In genomic region chr11:59629871-59630270, GRCm38 (mm10) we compare ENCODE assay signal across 21 mouse cellular contexts. TPM values are rescaled to one million over a fixed set of nuclear protein-coding genes. Genes with fewer than 3 reads are reported as not detected.
DNase-seq lines count a peak whose midpoint lies in the region; ATAC-seq and TF ChIP-seq lines count a peak whose summit lies in the region.
"Had no signal": no experiment of that assay in that cellular context is flagged by ENCODE, and none has a peak within 500 bp of the region (broad histone marks: within the 10 kb centered on the region; RNA-seq: fewer than 3 reads in every experiment).

No protein-coding gene starts in this region.

- no peak overlapping the region for H3K9ac ChIP-seq in intestine, embryonic 14.5 days (ENCODE audit: low read length)
- H3K9ac ChIP-seq in intestine, postnatal 0 days (ENCODE audit: low read depth, low read length) = no peak overlapping the region
- H3K9ac ChIP-seq in lung, embryonic 14.5 days = no peak overlapping the region
- H3K9ac ChIP-seq: forebrain, embryonic 15.5 days; liver, embryonic 12.5 days; midbrain, embryonic 15.5 days had no signal

- no peak for TF ChIP-seq CTCF in intestine, postnatal 0 days (IDR thresholded peaks at IDR 0.05; ENCODE audit: low read depth)
- TF ChIP-seq CTCF in lung, embryonic 14.5 days (IDR thresholded peaks at IDR 0.05; ENCODE audit: low read depth) = no peak
- TF ChIP-seq CTCF in brain, embryonic 14.5 days (IDR thresholded peaks at IDR 0.05; ENCODE audit: borderline replicate concordance, extremely low read depth, insufficient read depth, insufficient read length) = no peak

- no peaks in the 10 kb centered on the region for H3K9me3 ChIP-seq in intestine, embryonic 14.5 days (ENCODE audit: control insufficient read depth, low read length)
- no peaks in the 10 kb centered on the region for H3K9me3 ChIP-seq in intestine, postnatal 0 days (ENCODE audit: control insufficient read depth)
- H3K9me3 ChIP-seq in lung, embryonic 14.5 days (ENCODE audit: low read depth, low read length) = no peaks in the 10 kb centered on the region
- H3K9me3 ChIP-seq: forebrain, embryonic 15.5 days; liver, embryonic 12.5 days; midbrain, embryonic 15.5 days had no signal

- peak; percentile 50 for DNase-seq in intestine, embryonic 14.5 days (ENCODE audit: low spot score)
- DNase-seq in lung, embryonic 14.5 days = peak; percentile 61
- no peak for DNase-seq in lung, postnatal 14 days
- peak; percentile 30 for DNase-seq in NIH3T3 (ENCODE audit: low read depth)
- peak; percentile 32 for DNase-seq in brain, embryonic 14.5 days (ENCODE audit: low read depth)
- no peak for DNase-seq in adrenal gland, postnatal 36 days
- DNase-seq: cerebellum, adult 9-10 months; layer of hippocampus, postnatal 36 days had no signal

- TF ChIP-seq POLR2A in brain, embryonic 14.5 days (IDR thresholded peaks at IDR 0.05; ENCODE audit: borderline replicate concordance, extremely low read depth, insufficient read depth, insufficient read length, poor library complexity, severe bottlenecking) = no peak

- H3K4me2 ChIP-seq in intestine, embryonic 14.5 days (ENCODE audit: low read length) = no peak overlapping the region
- H3K4me2 ChIP-seq in intestine, postnatal 0 days (replicated peaks; ENCODE audit: low read depth) = no peak overlapping the region
- no peak overlapping the region for H3K4me2 ChIP-seq in lung, embryonic 14.5 days
- H3K4me2 ChIP-seq: forebrain, embryonic 15.5 days; heart, embryonic 11.5 days; liver, embryonic 12.5 days; midbrain, embryonic 15.5 days had no signal

- 64% methylated on average over 5 of the region's 5 CpGs for WGBS in intestine, embryonic 14.5 days
- WGBS in intestine, postnatal 0 days = 65% methylated on average over 5 of the region's 5 CpGs
- 61% methylated on average over 5 of the region's 5 CpGs for WGBS in lung, embryonic 14.5 days

- no peaks in the 10 kb centered on the region for H3K4me1 ChIP-seq in intestine, embryonic 14.5 days (replicated peaks; ENCODE audit: control insufficient read depth, insufficient read depth, low read length)
- no peaks in the 10 kb centered on the region for H3K4me1 ChIP-seq in intestine, postnatal 0 days (replicated peaks; ENCODE audit: control insufficient read depth, insufficient read depth, low read length)
- H3K4me1 ChIP-seq in lung, embryonic 14.5 days (ENCODE audit: insufficient read depth) = peaks cover 2% of the 10 kb centered on the region; the same call in 1 of the 2 replicates
- H3K4me1 ChIP-seq: forebrain, embryonic 15.5 days; liver, embryonic 12.5 days; midbrain, embryonic 15.5 days had no signal

- no peaks in the 10 kb centered on the region for H3K36me3 ChIP-seq in intestine, embryonic 14.5 days (ENCODE audit: control insufficient read depth, insufficient read depth, low read length)
- H3K36me3 ChIP-seq in intestine, postnatal 0 days (ENCODE audit: control insufficient read depth, insufficient read depth) = no peaks in the 10 kb centered on the region
- no peaks in the 10 kb centered on the region for H3K36me3 ChIP-seq in lung, embryonic 14.5 days (ENCODE audit: insufficient read depth)
- H3K36me3 ChIP-seq: forebrain, embryonic 15.5 days; liver, embryonic 12.5 days; midbrain, embryonic 15.5 days had no signal

- no peaks in the 10 kb centered on the region for H3K27me3 ChIP-seq in intestine, embryonic 14.5 days (replicated peaks; ENCODE audit: control insufficient read depth, insufficient read depth, low read length)
- H3K27me3 ChIP-seq in intestine, postnatal 0 days (replicated peaks; ENCODE audit: control insufficient read depth, insufficient read depth, low read length) = no peaks in the 10 kb centered on the region
- H3K27me3 ChIP-seq in lung, embryonic 14.5 days (ENCODE audit: insufficient read depth, low read length) = no peaks in the 10 kb centered on the region
- H3K27me3 ChIP-seq: forebrain, embryonic 15.5 days; midbrain, embryonic 15.5 days had no signal

- no peak for ATAC-seq in intestine, embryonic 14.5 days (replicated peaks; ENCODE audit: low FRiP score, low TSS enrichment, low read depth)
- no peak for ATAC-seq in intestine, postnatal 0 days
- ATAC-seq in lung, embryonic 14.5 days (ENCODE audit: insufficient read depth) = no peak
- ATAC-seq: forebrain, embryonic 15.5 days; liver, embryonic 12.5 days; midbrain, embryonic 15.5 days had no signal

- H3K27ac ChIP-seq in intestine, embryonic 14.5 days (ENCODE audit: low read depth) = no peak overlapping the region
- H3K27ac ChIP-seq in intestine, postnatal 0 days (ENCODE audit: low read depth, low read length) = no peak overlapping the region
- no peak overlapping the region for H3K27ac ChIP-seq in lung, embryonic 14.5 days (ENCODE audit: low read depth)
- H3K27ac ChIP-seq: forebrain, embryonic 15.5 days; liver, embryonic 12.5 days; midbrain, embryonic 15.5 days had no signal

- H3K4me3 ChIP-seq in intestine, embryonic 14.5 days (ENCODE audit: low read depth, low read length) = no peak overlapping the region
- no peak overlapping the region for H3K4me3 ChIP-seq in intestine, postnatal 0 days (ENCODE audit: low read depth, low read length)
- H3K4me3 ChIP-seq in lung, embryonic 14.5 days (ENCODE audit: low read depth, low read length) = no peak overlapping the region
- H3K4me3 ChIP-seq: forebrain, embryonic 15.5 days; liver, embryonic 12.5 days; midbrain, embryonic 15.5 days had no signal

RNA-seq across cellular contexts. Expression of gene Mprip, which starts 31.2 kb away (rescaled TPM):
- 56.2 and 57.2 TPM in 2 replicates for polyA plus RNA-seq in intestine, embryonic 14.5 days (2014; fragmentation: Nextera tagmentation; extraction: Ambion mirVana)
- polyA plus RNA-seq in intestine, postnatal 0 days (2015; fragmentation: Nextera tagmentation; extraction: Ambion mirVana) = 27.8 and 32.6 TPM in 2 replicates
- 128 and 145 TPM in 2 replicates for polyA plus RNA-seq in lung, embryonic 14.5 days (2014; fragmentation: Nextera tagmentation; extraction: Ambion mirVana)
- polyA plus RNA-seq in brain, embryonic 14.5 days (2012; rRNA removed) = 100 and 146 TPM in 2 replicates
- total RNA-seq in adrenal gland, postnatal 36 days (2021) = 100 to 1,000 TPM; 201 to 212 TPM

RNA-seq across cellular contexts. Expression of gene Olfr223, which starts 36.8 kb away (rescaled TPM):
- polyA plus RNA-seq in intestine, embryonic 14.5 days (2014; fragmentation: Nextera tagmentation; extraction: Ambion mirVana) = not detected in 2 replicates
- not detected in 2 replicates for polyA plus RNA-seq in intestine, postnatal 0 days (2015; fragmentation: Nextera tagmentation; extraction: Ambion mirVana)
- not detected in 2 replicates for polyA plus RNA-seq in lung, embryonic 14.5 days (2014; fragmentation: Nextera tagmentation; extraction: Ambion mirVana)
- polyA plus RNA-seq in brain, embryonic 14.5 days (2012; rRNA removed) = not detected in 2 replicates
- total RNA-seq in adrenal gland, postnatal 36 days (2021) = not detected
- total RNA-seq: adrenal gland, postnatal 4 days; ES-E14; gastrocnemius, adult 18-20 months; hematopoietic stem cell, adult 5-6 weeks; layer of hippocampus, postnatal 36 days; left cerebral cortex, postnatal 36 days had no signal
- polyA plus RNA-seq: forebrain, embryonic 15.5 days; gonadal fat pad, adult 2 months; heart, embryonic 11.5 days; large intestine, adult 2 months; liver, embryonic 12.5 days; midbrain, embryonic 15.5 days; thymus, postnatal 0 days had no signal

RNA-seq across cellular contexts. Expression of gene Olfr222, which starts 53.8 kb away (rescaled TPM):
- not detected in 2 replicates for polyA plus RNA-seq in intestine, embryonic 14.5 days (2014; fragmentation: Nextera tagmentation; extraction: Ambion mirVana)
- not detected in 2 replicates for polyA plus RNA-seq in intestine, postnatal 0 days (2015; fragmentation: Nextera tagmentation; extraction: Ambion mirVana)
- polyA plus RNA-seq in lung, embryonic 14.5 days (2014; fragmentation: Nextera tagmentation; extraction: Ambion mirVana) = not detected in 2 replicates
- polyA plus RNA-seq in brain, embryonic 14.5 days (2012; rRNA removed) = not detected in 2 replicates
- not detected for total RNA-seq in adrenal gland, postnatal 36 days (2021)
- total RNA-seq: adrenal gland, postnatal 4 days; ES-E14; gastrocnemius, adult 18-20 months; hematopoietic stem cell, adult 5-6 weeks; layer of hippocampus, postnatal 36 days; left cerebral cortex, postnatal 36 days had no signal
- polyA plus RNA-seq: forebrain, embryonic 15.5 days; gonadal fat pad, adult 2 months; heart, embryonic 11.5 days; large intestine, adult 2 months; liver, embryonic 12.5 days; midbrain, embryonic 15.5 days; thymus, postnatal 0 days had no signal

Comparison
In these comparisons a context has a peak if more than half of its experiments do, and no peak if none do; other contexts are left out.
1. DNase-seq: peak in intestine, embryonic 14.5 days (single experiment), lung, embryonic 14.5 days (single experiment), NIH3T3 (single experiment) and brain, embryonic 14.5 days (single experiment); none in lung, postnatal 14 days (single experiment) and adrenal gland, postnatal 36 days (0 of 2).